Mouse (Mus musculus) neural tube, embryonic 15.5 days (tissue): ENCODE data around the gene Uspl1. TPM values are rescaled to one million over a fixed set of nuclear protein-coding genes. Genes with fewer than 3 reads are reported as not detected.
A peak's percentile ranks its signal among the peaks of the same experiment; 100 is the strongest.

ENCODE experiments used
- ATAC-seq: fragments of 200-750 bp; cut with Nextera tagmentation; 2 replicates; pipeline ENCODE4 v1.8.0; 2017; ENCODE audit warnings: mild to moderate bottlenecking, moderate TSS enrichment, moderate library complexity; ENCODE audit not compliant: low FRiP score
- H3K27ac ChIP-seq: fragments of 300-500 bp; sonication (generic); replicated peaks from 2 replicates; pipeline ENCODE4 v1.5.1; 2015; ENCODE audit warnings: mild to moderate bottlenecking, inconsistent platforms
- H3K27me3 ChIP-seq: fragments of 300-500 bp; sonication (generic); replicated peaks from 2 replicates; pipeline ENCODE4 v1.6.1; 2015; ENCODE audit warnings: inconsistent platforms
- H3K36me3 ChIP-seq: fragments of 300-500 bp; sonication (generic); 2 replicates; pipeline ENCODE4 v1.6.1; 2015; ENCODE audit warnings: inconsistent platforms
- H3K4me1 ChIP-seq: fragments of 300-500 bp; sonication (generic); 2 replicates; pipeline ENCODE4 v1.6.1; 2015; ENCODE audit warnings: inconsistent platforms
- H3K4me2 ChIP-seq: fragments of 300-500 bp; sonication (generic); 2 replicates; pipeline ENCODE4 v1.6.1; 2015; ENCODE audit warnings: inconsistent platforms, mild to moderate bottlenecking, moderate library complexity
- H3K4me3 ChIP-seq: fragments of 300-500 bp; sonication (generic); replicated peaks from 2 replicates; pipeline ENCODE4 v1.5.1; 2015; ENCODE audit warnings: mild to moderate bottlenecking, inconsistent platforms
- H3K9ac ChIP-seq: fragments of 300-500 bp; sonication (generic); replicated peaks from 2 replicates; pipeline ENCODE4 v1.6.1; 2015; ENCODE audit warnings: mild to moderate bottlenecking, inconsistent platforms
- H3K9me3 ChIP-seq: fragments of 300-500 bp; sonication (generic); replicated peaks from 2 replicates; pipeline ENCODE4 v1.6.1; 2016; ENCODE audit warnings: inconsistent platforms
- WGBS: fragments of 180-500 bp; shearing (Covaris S2); methylation state at CpG from one replicate; pipeline ENCODE4 v1.1.7; 2015; ENCODE audit warnings: mixed read lengths; 5-methylcytosine and 5-hydroxymethylcytosine counted together
- polyA plus RNA-seq: library from polyadenylated mRNA; unstranded; fragments of >200 nt; fragmentation: Nextera tagmentation; extraction: Ambion mirVana; gene quantifications from 2 replicates; pipeline ENCODE4 v1.2.1, GENCODE M21; 2015

Uspl1 gene
- polyA plus RNA-seq, 1 experiment from 2014 or later: 57.1 TPM

DNA sequence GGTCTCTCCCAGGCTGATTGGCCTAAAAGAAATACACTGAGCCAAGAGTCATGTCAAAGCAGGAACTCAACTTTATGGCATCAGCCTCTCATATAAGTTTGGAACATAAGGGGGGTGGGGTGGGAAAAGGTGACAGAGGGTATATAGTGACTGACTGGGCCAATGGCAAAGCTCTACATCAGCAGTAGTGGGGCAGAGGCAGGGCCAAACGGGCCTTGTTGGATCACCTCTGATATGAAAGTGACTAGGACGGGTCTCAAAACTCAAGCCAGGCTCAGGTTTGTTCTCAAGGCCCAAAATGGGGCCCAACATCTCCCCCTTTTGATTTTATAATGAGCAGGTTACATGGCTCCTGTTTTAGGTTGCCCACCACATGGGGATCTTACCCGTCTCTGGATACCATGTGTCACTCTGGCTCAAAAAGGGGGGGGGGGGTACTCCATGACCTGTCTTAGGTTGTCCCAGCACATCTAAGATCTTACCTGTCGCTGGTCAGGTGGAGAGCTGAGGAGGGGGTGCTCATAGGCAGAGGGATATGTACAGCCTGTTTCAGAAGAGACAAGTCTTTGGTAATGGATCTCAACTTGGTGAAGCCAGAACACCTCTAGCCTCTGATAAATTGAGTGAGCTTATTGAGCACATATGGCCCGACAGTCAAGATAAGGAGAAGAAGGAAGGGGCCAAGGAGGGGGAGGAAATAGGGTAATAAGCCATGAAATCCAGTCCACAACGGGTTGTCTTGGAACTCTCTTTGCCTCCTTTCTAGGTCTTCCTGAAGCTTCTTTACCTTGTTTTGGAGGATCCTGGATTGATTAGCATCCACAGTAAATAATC, 33.6 kb downstream of the Uspl1 start:
- Histone ChIP-seq H3K27ac (no peak overlapping the region), H3K4me3 (no peak overlapping the region), H3K9me3 (no peaks in the 10 kb centered on the region), H3K9ac (no peak overlapping the region), H3K27me3 (no peaks in the 10 kb centered on the region), H3K4me1 (no peaks in the 10 kb centered on the region), H3K36me3 (peaks cover 46% of the 10 kb centered on the region), H3K4me2 (no peak overlapping the region)
- ATAC-seq: no peak
- 89% methylated on average over 6 of the region's 6 CpGs for whole genome bisulfite sequencing

DNA sequence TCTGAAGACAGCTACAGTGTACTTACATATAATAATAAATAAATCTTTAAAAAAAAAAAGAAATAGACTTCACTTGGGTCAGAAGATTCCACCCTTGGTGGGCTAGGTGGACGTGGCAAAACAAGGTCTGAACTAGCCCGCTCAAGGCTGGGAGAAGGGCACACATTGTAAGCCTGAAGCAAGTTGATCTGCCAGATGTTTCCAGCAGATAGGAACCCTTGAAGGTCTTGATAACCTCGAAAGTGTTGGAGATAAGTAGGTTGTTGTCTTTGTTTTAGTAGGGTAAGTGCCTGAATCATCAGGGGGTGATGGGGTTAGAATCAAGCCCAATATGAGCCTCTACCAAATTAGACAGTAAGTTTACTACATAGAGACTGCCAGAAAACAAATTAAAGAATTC, 35.3 kb downstream of the Uspl1 start:
- Histone ChIP-seq H3K4me1 (peaks cover 6% of the 10 kb centered on the region), H3K27me3 (no peaks in the 10 kb centered on the region), H3K9ac (no peak overlapping the region), H3K27ac (no peak overlapping the region), H3K4me2 (no peak overlapping the region), H3K36me3 (peaks cover 29% of the 10 kb centered on the region), H3K4me3 (no peak overlapping the region), H3K9me3 (no peaks in the 10 kb centered on the region)
- ATAC-seq: no peak
- WGBS: 84% methylated on average over 3 of the region's 3 CpGs

DNA sequence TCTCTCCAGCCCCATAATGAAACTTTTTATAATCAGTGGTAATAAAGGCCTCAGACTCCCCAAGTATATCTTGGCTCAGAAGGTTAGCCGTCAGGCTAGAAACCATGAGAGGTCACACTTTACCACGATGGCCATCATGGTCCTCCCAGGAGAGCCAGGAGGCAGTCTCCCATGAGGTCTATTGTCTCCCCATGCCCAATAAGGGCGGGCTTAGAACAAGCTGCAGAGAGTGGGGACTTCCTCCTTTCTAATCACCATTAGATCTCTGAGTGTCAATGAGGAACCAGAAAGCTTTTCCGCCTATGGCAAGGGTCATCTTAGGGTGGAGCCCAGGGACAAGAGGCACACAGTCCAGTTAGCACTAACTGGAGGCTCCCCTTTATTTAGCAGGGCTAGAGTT, 37.2 kb downstream of the Uspl1 start:
- Histone ChIP-seq H3K4me2 (no peak overlapping the region), H3K27ac (no peak overlapping the region), H3K36me3 (peaks cover 10% of the 10 kb centered on the region; the same call in 1 of the 2 replicates), H3K27me3 (no peaks in the 10 kb centered on the region), H3K9ac (no peak overlapping the region), H3K4me3 (no peak overlapping the region), H3K4me1 (peaks cover 9% of the 10 kb centered on the region), H3K9me3 (no peaks in the 10 kb centered on the region)
- ATAC-seq: no peak
- 96% methylated on average over 4 of the region's 4 CpGs for WGBS

DNA sequence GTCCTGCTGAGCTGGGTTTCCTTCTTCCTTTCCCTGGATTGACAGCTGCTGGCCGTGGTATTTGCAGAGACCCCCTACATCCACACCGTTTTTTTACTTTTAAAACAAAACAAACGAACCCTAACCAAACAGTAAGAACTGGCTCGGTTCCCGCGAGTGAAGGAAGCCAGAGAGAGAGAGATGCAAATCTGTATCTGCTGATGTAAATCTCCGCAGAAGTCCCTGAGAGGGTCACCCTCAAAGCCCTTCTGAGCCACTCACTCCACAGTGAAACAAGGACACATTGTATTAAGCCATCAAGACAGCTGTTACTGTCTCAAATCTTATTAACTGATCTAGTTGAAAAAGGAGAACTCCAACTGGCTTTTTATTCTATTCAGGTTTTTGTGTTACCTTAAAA, 40.5 kb downstream of the Uspl1 start:
- no peak overlapping the region for H3K4me3 ChIP-seq
- peaks cover 10% of the 10 kb centered on the region for H3K4me1 ChIP-seq
- H3K9ac ChIP-seq: no peak overlapping the region
- H3K27me3 ChIP-seq: no peaks in the 10 kb centered on the region
- H3K4me2 ChIP-seq: 0 out of 2 replicates have a peak overlapping the region, but pooled peaks have one; percentile 11
- WGBS: 13% methylated on average over 7 of the region's 7 CpGs
- no peaks in the 10 kb centered on the region for H3K36me3 ChIP-seq
- ATAC-seq: no peak
- H3K27ac ChIP-seq: no peak overlapping the region
- no peaks in the 10 kb centered on the region for H3K9me3 ChIP-seq

DNA sequence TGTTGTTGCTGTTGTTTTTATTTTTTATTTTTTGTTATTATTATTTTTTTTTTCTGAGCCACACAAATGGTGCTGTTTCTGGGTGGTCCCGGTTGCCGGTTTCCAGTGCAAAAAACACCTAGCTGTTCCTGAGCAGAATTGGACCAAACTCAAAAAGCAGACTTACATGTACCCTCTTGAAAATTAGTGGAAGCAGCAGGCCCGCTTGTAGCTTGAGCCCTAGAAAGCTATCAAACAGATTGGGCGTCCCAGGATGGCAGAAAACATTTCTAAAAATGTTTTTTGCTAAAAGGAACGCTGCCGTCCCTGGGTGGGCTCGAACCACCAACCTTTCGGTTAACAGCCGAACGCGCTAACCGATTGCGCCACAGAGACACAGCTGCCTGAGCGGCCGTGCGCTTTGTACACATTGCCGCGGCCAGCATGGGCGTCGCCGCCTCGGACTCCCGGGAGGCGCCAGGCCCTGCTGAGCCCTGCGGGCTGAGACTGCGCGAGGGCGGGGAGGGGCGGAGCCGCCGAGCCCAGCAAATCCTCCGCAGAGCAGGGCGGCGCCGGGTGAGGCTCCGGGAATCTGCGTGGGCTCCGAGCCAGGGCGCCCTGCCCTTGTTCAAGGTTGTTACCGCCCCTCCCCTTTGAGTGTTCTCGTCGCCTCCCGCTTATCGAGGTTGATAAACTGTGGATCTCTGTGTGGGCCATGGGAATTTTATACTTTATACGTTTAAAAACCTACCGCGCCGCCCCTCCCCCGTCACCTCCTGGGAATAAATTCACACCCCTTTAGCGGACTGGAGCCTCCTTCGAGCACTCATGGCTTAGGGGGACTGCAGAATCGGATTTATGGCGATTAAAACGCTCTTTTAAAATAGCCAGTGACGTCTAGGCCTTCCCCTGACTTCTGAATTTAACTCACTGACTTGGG, 44.8 kb downstream of the Uspl1 start:
- no peaks in the 10 kb centered on the region for H3K27me3 ChIP-seq
- H3K9me3 ChIP-seq: no peaks in the 10 kb centered on the region
- peak; percentile 96 for ATAC-seq
- H3K4me2 ChIP-seq: peak overlapping the region; percentile 57
- no peaks in the 10 kb centered on the region for H3K36me3 ChIP-seq
- WGBS: 3% methylated on average over 54 of the region's 55 CpGs
- peak overlapping the region; percentile 52 for H3K9ac ChIP-seq
- H3K4me1 ChIP-seq: peaks cover 22% of the 10 kb centered on the region
- H3K4me3 ChIP-seq: peak overlapping the region; percentile 45
- peak overlapping the region; percentile 85 for H3K27ac ChIP-seq

DNA sequence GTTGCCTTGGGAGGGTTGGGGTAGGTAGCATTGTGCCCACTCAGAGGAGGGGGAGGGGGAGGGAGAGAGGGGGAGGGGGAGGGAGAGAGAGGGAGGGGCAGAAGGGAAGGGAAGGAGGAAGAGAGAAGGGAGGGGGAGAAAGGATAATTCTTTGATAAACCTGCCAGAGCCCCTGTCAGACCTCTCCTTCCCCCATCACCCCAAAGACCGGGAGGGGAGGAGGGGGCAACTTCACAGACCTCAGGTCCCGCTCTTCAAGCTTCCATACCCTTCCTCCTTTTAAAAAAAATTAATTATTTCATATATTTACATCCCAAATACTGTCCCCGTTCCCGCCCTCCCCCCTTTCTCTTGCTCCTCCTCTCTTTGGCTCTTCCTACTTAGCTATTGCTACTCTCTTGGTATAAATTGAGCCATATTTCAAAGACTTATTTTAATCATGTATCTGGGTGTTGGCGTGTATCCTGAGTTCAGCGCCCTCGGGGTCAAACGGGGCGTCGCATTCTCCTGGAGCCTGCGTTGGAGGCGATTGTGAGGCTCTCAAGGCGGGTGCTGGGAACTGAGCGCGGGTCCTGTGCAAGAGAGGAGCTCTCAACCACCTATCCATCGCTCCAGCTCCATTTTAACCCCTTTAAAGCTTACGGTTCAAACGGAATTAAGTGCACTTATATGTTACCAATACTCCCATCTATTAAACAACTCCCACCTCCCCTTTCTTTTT, 45.6 kb downstream of the Uspl1 start:
- ATAC-seq: peak; percentile 11; the same call in 1 of the 2 replicates
- Histone ChIP-seq H3K36me3 (no peaks in the 10 kb centered on the region), H3K4me2 (peak overlapping the region; percentile 57), H3K27ac (peak overlapping the region; percentile 85), H3K9me3 (no peaks in the 10 kb centered on the region), H3K4me1 (peaks cover 14% of the 10 kb centered on the region), H3K9ac (peak overlapping the region; percentile 52), H3K4me3 (peak overlapping the region; percentile 45), H3K27me3 (no peaks in the 10 kb centered on the region)
- 75% methylated on average over 18 of the region's 18 CpGs for WGBS

DNA sequence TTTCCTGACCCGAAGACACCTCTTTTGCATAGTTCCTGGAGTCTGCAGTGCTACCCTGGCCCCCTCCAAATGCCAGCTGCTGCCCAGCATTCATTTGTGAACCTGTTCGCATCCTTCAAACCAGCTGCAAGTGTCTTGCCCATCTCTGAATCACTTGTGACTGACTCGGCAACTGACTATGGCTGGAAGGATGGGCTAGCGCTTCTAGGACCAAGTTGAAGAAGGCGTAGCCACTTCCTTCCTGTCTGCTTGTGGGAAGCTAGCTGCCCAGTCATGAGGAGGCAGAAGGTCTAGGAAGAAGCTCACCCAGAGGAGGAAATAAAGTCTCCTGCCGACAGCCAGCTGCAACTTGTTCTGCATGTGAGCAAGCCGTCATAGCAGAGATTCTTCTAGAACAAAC, 50.9 kb downstream of the Uspl1 start:
- Histone ChIP-seq H3K4me3 (no peak overlapping the region), H3K4me2 (no peak overlapping the region), H3K4me1 (peaks cover 12% of the 10 kb centered on the region), H3K27me3 (no peaks in the 10 kb centered on the region), H3K36me3 (no peaks in the 10 kb centered on the region), H3K27ac (no peak overlapping the region), H3K9me3 (no peaks in the 10 kb centered on the region), H3K9ac (no peak overlapping the region)
- ATAC-seq: no peak
- WGBS: 87% methylated on average over 7 of the region's 7 CpGs

DNA sequence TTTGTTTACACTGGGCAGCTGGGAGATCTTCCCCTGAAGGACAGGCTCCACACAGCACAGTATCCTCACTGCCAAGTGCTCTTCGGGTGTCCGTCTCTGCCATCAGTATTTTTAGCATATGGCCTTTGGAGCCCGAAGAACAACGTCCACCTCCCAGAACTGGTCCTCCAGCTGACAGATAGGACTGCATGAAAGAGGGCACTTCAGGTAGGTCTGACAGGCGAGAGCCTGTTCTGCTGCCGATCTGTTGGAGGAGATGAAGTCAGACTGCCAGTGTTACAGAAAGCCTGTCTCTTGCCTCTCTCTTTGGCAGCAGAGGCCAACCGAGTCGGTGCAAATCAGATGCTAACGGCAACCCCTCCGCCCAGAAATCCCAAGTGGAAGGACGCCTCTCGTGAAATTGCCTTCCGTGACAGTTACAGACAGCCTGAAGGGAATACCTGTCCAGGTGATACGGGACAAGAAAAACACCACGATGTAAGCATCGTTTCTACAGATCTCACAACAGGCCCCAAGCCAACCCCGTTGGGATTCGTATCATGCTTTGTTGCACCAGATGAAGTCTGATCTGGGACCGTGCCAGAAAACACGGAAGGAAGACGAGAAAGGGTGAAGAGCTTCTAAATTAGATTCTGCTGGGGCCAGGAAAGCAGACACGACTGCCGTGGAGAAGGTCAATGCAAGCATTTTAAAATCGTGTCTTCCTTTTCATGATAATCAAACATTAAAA, 53.2 kb downstream of the Uspl1 start:
- Histone ChIP-seq H3K27ac (no peak overlapping the region), H3K9me3 (peaks cover 3% of the 10 kb centered on the region; the same call in 1 of the 2 replicates), H3K4me3 (no peak overlapping the region), H3K36me3 (no peaks in the 10 kb centered on the region), H3K9ac (no peak overlapping the region), H3K27me3 (no peaks in the 10 kb centered on the region), H3K4me2 (no peak overlapping the region), H3K4me1 (peaks cover 8% of the 10 kb centered on the region)
- whole genome bisulfite sequencing: 81% methylated on average over 24 of the region's 24 CpGs
- no peak for ATAC-seq

DNA sequence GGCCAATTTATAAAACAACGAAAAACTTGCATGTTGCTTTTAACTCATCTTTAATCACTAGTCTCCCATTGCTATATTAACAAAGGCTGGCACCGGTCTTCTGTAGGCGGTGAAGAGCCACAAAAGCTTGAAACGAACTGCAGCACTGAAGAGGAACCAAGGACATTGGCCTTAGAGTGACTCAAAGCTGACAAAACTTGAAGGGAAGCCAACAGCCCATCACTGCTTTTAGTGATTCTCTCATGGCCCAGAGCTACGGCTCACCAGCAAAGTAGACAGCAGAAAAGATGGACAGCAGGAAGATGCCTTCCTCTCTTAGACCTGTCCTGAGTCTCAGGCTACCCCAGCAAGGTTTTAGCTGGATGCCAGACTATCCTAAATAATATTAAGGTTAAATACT, 58.3 kb downstream of the Uspl1 start:
- Histone ChIP-seq H3K9me3 (peaks cover 3% of the 10 kb centered on the region; the same call in 1 of the 2 replicates), H3K36me3 (no peaks in the 10 kb centered on the region)
- WGBS: 90% methylated on average over 5 of the region's 5 CpGs

DNA sequence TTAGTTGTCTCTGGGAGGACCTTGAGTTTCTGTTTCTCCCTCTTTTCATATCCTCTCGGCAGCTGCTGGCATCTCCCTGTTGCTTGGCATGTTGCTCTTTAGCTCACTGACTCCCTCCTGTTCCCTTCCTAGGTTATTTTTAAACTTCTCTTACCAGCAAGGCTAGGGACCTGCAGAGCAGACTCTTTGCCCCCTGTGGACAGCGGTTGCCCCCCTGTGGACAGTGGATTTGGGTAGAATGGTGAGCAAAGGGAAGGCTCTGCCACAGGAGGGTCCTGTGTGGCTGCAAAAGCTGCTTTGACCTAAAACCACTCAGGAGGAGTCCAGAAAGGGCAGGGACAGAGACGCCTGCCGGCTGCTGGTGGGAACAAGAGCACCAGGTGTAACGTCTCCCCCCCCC, 58.9 kb downstream of the Uspl1 start:
- Histone ChIP-seq H3K9me3 (peaks cover 3% of the 10 kb centered on the region; the same call in 1 of the 2 replicates), H3K4me3 (no peak overlapping the region), H3K27ac (no peak overlapping the region), H3K36me3 (no peaks in the 10 kb centered on the region), H3K27me3 (no peaks in the 10 kb centered on the region), H3K4me2 (no peak overlapping the region), H3K9ac (no peak overlapping the region), H3K4me1 (peaks cover 8% of the 10 kb centered on the region)
- WGBS: 55% methylated on average over 5 of the region's 5 CpGs
- no peak for ATAC-seq

More for the DNA sequence above, 58.3 kb downstream of the Uspl1 start:
- no peak overlapping the region for H3K4me2 ChIP-seq
- ATAC-seq: no peak
- H3K4me1 ChIP-seq: peaks cover 7% of the 10 kb centered on the region
- H3K27me3 ChIP-seq: no peaks in the 10 kb centered on the region
- no peak overlapping the region for H3K9ac ChIP-seq
- no peak overlapping the region for H3K4me3 ChIP-seq
- H3K27ac ChIP-seq: no peak overlapping the region
